Mouse (Mus musculus) lung, embryonic 15.5 days (tissue): Measurements from ENCODE around the gene Hs6st1. TPM values are rescaled to one million over a fixed set of nuclear protein-coding genes. Genes with fewer than 3 reads are reported as not detected.

Experiments
- ATAC-seq: fragments of 200-750 bp; cut with Nextera tagmentation; 2 replicates; pipeline ENCODE4 v1.8.0; 2017; ENCODE audit warnings: moderate number of reproducible peaks, borderline replicate concordance; ENCODE audit not compliant: low FRiP score, low TSS enrichment; ENCODE audit errors: extremely low read depth
- H3K27ac ChIP-seq: fragments of 300-500 bp; sonication (generic); 2 replicates; pipeline ENCODE4 v1.5.1; 2015; ENCODE audit warnings: moderate library complexity, mild to moderate bottlenecking, inconsistent platforms
- H3K27me3 ChIP-seq: fragments of 300-500 bp; sonication (generic); 2 replicates; pipeline ENCODE4 v1.6.1; 2015; ENCODE audit warnings: inconsistent platforms
- H3K36me3 ChIP-seq: fragments of 300-500 bp; sonication (generic); 2 replicates; pipeline ENCODE4 v1.6.1; 2015; ENCODE audit warnings: inconsistent platforms
- H3K4me1 ChIP-seq: fragments of 300-500 bp; sonication (generic); 2 replicates; pipeline ENCODE4 v1.6.1; 2015; ENCODE audit warnings: inconsistent platforms
- H3K4me2 ChIP-seq: fragments of 300-500 bp; sonication (generic); 2 replicates; pipeline ENCODE4 v1.6.1; 2015; ENCODE audit warnings: inconsistent platforms, mild to moderate bottlenecking, moderate library complexity
- H3K4me3 ChIP-seq: fragments of 300-500 bp; sonication (generic); 2 replicates; pipeline ENCODE4 v1.5.1; 2015; ENCODE audit warnings: mild to moderate bottlenecking, inconsistent platforms
- H3K9ac ChIP-seq: fragments of 300-500 bp; sonication (generic); 2 replicates; pipeline ENCODE4 v1.6.1; 2015; ENCODE audit warnings: inconsistent platforms
- H3K9me3 ChIP-seq: fragments of 300-500 bp; sonication (generic); 2 replicates; pipeline ENCODE4 v1.6.1; 2016; ENCODE audit warnings: inconsistent platforms
- WGBS: fragments of 180-500 bp; shearing (Covaris S2); methylation state at CpG from one replicate; pipeline ENCODE4 v1.1.7; 2015; 5-methylcytosine and 5-hydroxymethylcytosine counted together
- polyA plus RNA-seq: library from polyadenylated mRNA; unstranded; fragments of >200 nt; fragmentation: Nextera tagmentation; extraction: Ambion mirVana; gene quantifications from 2 replicates; pipeline ENCODE4 v1.2.1, GENCODE M21; 2015

Gene Hs6st1
- polyA plus RNA-seq, 1 experiment from 2014 or later = 11.7 TPM

GRCm38 (mm10) chr1:36054967-36055357 is 13.2 kb upstream of the Hs6st1 start:
- no peak overlapping the region for H3K4me3 ChIP-seq
- ATAC-seq = no peak
- no peaks in the 10 kb centered on the region for H3K4me1 ChIP-seq
- H3K27ac ChIP-seq = no peak overlapping the region
- no peak overlapping the region for H3K4me2 ChIP-seq
- no peaks in the 10 kb centered on the region for H3K36me3 ChIP-seq
- WGBS = 89% methylated on average over 7 of the region's 7 CpGs
- H3K27me3 ChIP-seq = no peaks in the 10 kb centered on the region
- H3K9me3 ChIP-seq = no peaks in the 10 kb centered on the region
- no peak overlapping the region for H3K9ac ChIP-seq

- Histone ChIP-seq H3K27me3 (no peaks in the 10 kb centered on the region), H3K4me3 (no peak overlapping the region), H3K36me3 (no peaks in the 10 kb centered on the region), H3K4me1 (peaks cover 13% of the 10 kb centered on the region), H3K9ac (no peak overlapping the region), H3K4me2 (no peak overlapping the region), H3K9me3 (no peaks in the 10 kb centered on the region), H3K27ac (peak overlapping the region; percentile 81)
- no peak for ATAC-seq
- WGBS = 78% methylated on average over 6 of the region's 6 CpGs
These were observed 8.8 kb upstream of the Hs6st1 start for GRCm38 (mm10) chr1:36059351-36059750.

GRCm38 (mm10) chr1:36059959-36060953 is 7.9 kb upstream of the Hs6st1 start:
- Histone ChIP-seq H3K4me1 (peaks cover 17% of the 10 kb centered on the region), H3K27me3 (no peaks in the 10 kb centered on the region), H3K4me2 (peak overlapping the region; percentile 19; the same call in 1 of the 2 replicates), H3K36me3 (no peaks in the 10 kb centered on the region), H3K27ac (peak overlapping the region; percentile 81), H3K9ac (no peak overlapping the region), H3K9me3 (no peaks in the 10 kb centered on the region), H3K4me3 (no peak overlapping the region)
- peak; percentile 47; the same call in 1 of the 2 replicates for ATAC-seq
- WGBS = 40% methylated on average over 13 of the region's 13 CpGs

GRCm38 (mm10) chr1:36061211-36061915 is 6.8 kb upstream of the Hs6st1 start:
- ATAC-seq = no peak
- no peaks in the 10 kb centered on the region for H3K36me3 ChIP-seq
- H3K9ac ChIP-seq = no peak overlapping the region
- no peak overlapping the region for H3K4me3 ChIP-seq
- no peak overlapping the region for H3K4me2 ChIP-seq
- peak overlapping the region; percentile 81 for H3K27ac ChIP-seq
- H3K4me1 ChIP-seq = peaks cover 25% of the 10 kb centered on the region
- no peaks in the 10 kb centered on the region for H3K27me3 ChIP-seq
- H3K9me3 ChIP-seq = no peaks in the 10 kb centered on the region
- 78% methylated on average over 11 of the region's 11 CpGs for WGBS

GRCm38 (mm10) chr1:36062088-36062805 is 6.0 kb upstream of the Hs6st1 start:
- WGBS = 79% methylated on average over 11 of the region's 11 CpGs
- Histone ChIP-seq H3K27ac (no peak overlapping the region), H3K4me1 (peaks cover 25% of the 10 kb centered on the region), H3K9me3 (no peaks in the 10 kb centered on the region), H3K27me3 (no peaks in the 10 kb centered on the region), H3K36me3 (no peaks in the 10 kb centered on the region), H3K9ac (no peak overlapping the region), H3K4me2 (no peak overlapping the region), H3K4me3 (no peak overlapping the region)
- ATAC-seq = no peak

GRCm38 (mm10) chr1:36062826-36063640 is 5.2 kb upstream of the Hs6st1 start:
- Histone ChIP-seq H3K9me3 (no peaks in the 10 kb centered on the region), H3K36me3 (no peaks in the 10 kb centered on the region), H3K27ac (no peak overlapping the region), H3K4me1 (peaks cover 30% of the 10 kb centered on the region), H3K27me3 (no peaks in the 10 kb centered on the region), H3K4me3 (no peak overlapping the region), H3K4me2 (no peak overlapping the region), H3K9ac (no peak overlapping the region)
- ATAC-seq = no peak
- WGBS = 82% methylated on average over 9 of the region's 9 CpGs

- no peaks in the 10 kb centered on the region for H3K36me3 ChIP-seq
- H3K9ac ChIP-seq = no peak overlapping the region
- no peaks in the 10 kb centered on the region for H3K9me3 ChIP-seq
- H3K4me1 ChIP-seq = peaks cover 30% of the 10 kb centered on the region
- WGBS = 80% methylated on average over 2 of the region's 2 CpGs
- H3K27me3 ChIP-seq = no peaks in the 10 kb centered on the region
- no peak overlapping the region for H3K4me2 ChIP-seq
- H3K27ac ChIP-seq = no peak overlapping the region
- H3K4me3 ChIP-seq = no peak overlapping the region
- no peak for ATAC-seq
These were observed 4.6 kb upstream of the Hs6st1 start for GRCm38 (mm10) chr1:36063641-36063955.

- Histone ChIP-seq H3K4me2 (peak overlapping the region; percentile 56; the same call in 1 of the 2 replicates), H3K27me3 (no peaks in the 10 kb centered on the region), H3K4me1 (peaks cover 33% of the 10 kb centered on the region), H3K27ac (peak overlapping the region; percentile 58), H3K36me3 (no peaks in the 10 kb centered on the region), H3K9me3 (no peaks in the 10 kb centered on the region), H3K9ac (no peak overlapping the region), H3K4me3 (no peak overlapping the region)
- WGBS = 53% methylated on average over 4 of the region's 4 CpGs
- no peak for ATAC-seq
These were observed 4.0 kb upstream of the Hs6st1 start for GRCm38 (mm10) chr1:36064223-36064622.

- Histone ChIP-seq H3K27me3 (no peaks in the 10 kb centered on the region), H3K36me3 (no peaks in the 10 kb centered on the region), H3K9ac (peak overlapping the region; percentile 33), H3K4me1 (peaks cover 40% of the 10 kb centered on the region), H3K9me3 (no peaks in the 10 kb centered on the region), H3K4me3 (peak overlapping the region; percentile 18), H3K4me2 (peak overlapping the region; percentile 56), H3K27ac (peak overlapping the region; percentile 58)
- under 1% methylated on average over 24 of the region's 24 CpGs for WGBS
- peak; percentile 46; the same call in 1 of the 2 replicates for ATAC-seq
These were observed 3.1 kb upstream of the Hs6st1 start for GRCm38 (mm10) chr1:36064861-36065760.

- Histone ChIP-seq H3K9me3 (no peaks in the 10 kb centered on the region), H3K27ac (no peak overlapping the region), H3K9ac (no peak overlapping the region), H3K4me1 (peaks cover 43% of the 10 kb centered on the region), H3K4me2 (peak overlapping the region; percentile 56), H3K27me3 (no peaks in the 10 kb centered on the region), H3K36me3 (no peaks in the 10 kb centered on the region), H3K4me3 (no peak overlapping the region)
- 53% methylated on average over 9 of the region's 9 CpGs for WGBS
- ATAC-seq = no peak
These were observed 2.4 kb upstream of the Hs6st1 start for GRCm38 (mm10) chr1:36065761-36066150.
